Mouse (Mus musculus) MEL (cell line): ENCODE measurements around the gene Ten1. TPM values are rescaled to one million over a fixed set of nuclear protein-coding genes. Genes with fewer than 3 reads are reported as not detected.

Source experiments
- DNase-seq: peaks from one replicate; pipeline ENCODE4 v3.0.0; 2011; ENCODE audit warnings: low read depth, low spot score
- H3K27ac ChIP-seq: 2 replicates; pipeline ENCODE4 v1.5.1; 2012; ENCODE audit warnings: low read depth, mild to moderate bottlenecking, control low read depth, low read length, moderate library complexity; ENCODE audit not compliant: control insufficient read depth
- H3K27me3 ChIP-seq, 2 experiments: fragments of 150-350 bp in 1 of 2; sonication (generic) in 1 of 2; 2 replicates each; pipeline ENCODE4 v1.6.1; 2012; ENCODE audit warnings: low read length in 2 of 2, mild to moderate bottlenecking in 2 of 2, improper control_type of control experiment in 1 of 2, moderate library complexity in 1 of 2; ENCODE audit not compliant: insufficient read depth in 2 of 2, control insufficient read depth in 1 of 2
- H3K36me3 ChIP-seq, 2 experiments: 2 replicates each; pipeline ENCODE4 v1.6.1; 2012 to 2014; ENCODE audit warnings: low read length in 2 of 2, improper control_type of control experiment in 1 of 2, inconsistent platforms in 1 of 2, mild to moderate bottlenecking in 1 of 2; ENCODE audit not compliant: insufficient read depth in 2 of 2, control insufficient read depth in 1 of 2
- H3K4me1 ChIP-seq, 2 experiments: fragments of 150-350 bp in 1 of 2; sonication (generic) in 1 of 2; 2 replicates each; pipeline ENCODE4 v1.6.1; 2012; ENCODE audit warnings: low read length in 2 of 2, improper control_type of control experiment in 1 of 2, mild to moderate bottlenecking in 1 of 2; ENCODE audit not compliant: insufficient read depth in 2 of 2, control insufficient read depth in 1 of 2
- H3K4me3 ChIP-seq, 2 experiments: fragments of 150-350 bp in 1 of 2; sonication (generic) in 1 of 2; 2 replicates each; pipeline ENCODE4 v1.5.1; 2012; ENCODE audit warnings: low read depth in 2 of 2, low read length in 2 of 2, mild to moderate bottlenecking in 2 of 2, moderate library complexity in 2 of 2, control low read depth in 1 of 2, improper control_type of control experiment in 1 of 2; ENCODE audit not compliant: control insufficient read depth in 1 of 2, insufficient read depth in 1 of 2
- H3K79me2 ChIP-seq: 2 replicates; pipeline ENCODE4 v1.6.1; 2012; ENCODE audit warnings: mild to moderate bottlenecking, low read length, moderate library complexity; ENCODE audit not compliant: control insufficient read depth, poor library complexity, insufficient read depth
- H3K9ac ChIP-seq: 2 replicates; pipeline ENCODE4 v1.6.1; 2012; ENCODE audit warnings: low read depth, mild to moderate bottlenecking, control low read depth, low read length, moderate library complexity; ENCODE audit not compliant: control insufficient read depth, poor library complexity, severe bottlenecking
- H3K9me3 ChIP-seq: fragments of 150-350 bp; sonication (generic); replicated peaks from 2 replicates; pipeline ENCODE4 v1.6.1; 2012; ENCODE audit warnings: mild to moderate bottlenecking, low read length, improper control_type of control experiment, moderate library complexity; ENCODE audit not compliant: insufficient read depth
- CHD1 ChIP-seq: IDR thresholded peaks from 2 replicates; pipeline ENCODE4 v1.6.1; 2012; ENCODE audit warnings: low read depth, mild to moderate bottlenecking, inconsistent platforms, low read length, improper control_type of control experiment
- CHD2 ChIP-seq: IDR thresholded peaks from 2 replicates; pipeline ENCODE4 v1.6.1; 2011; ENCODE audit warnings: low read length, improper control_type of control experiment
- ELF1 ChIP-seq: IDR thresholded peaks from 2 replicates; pipeline ENCODE4 v1.6.1; 2014; ENCODE audit warnings: low read depth, mild to moderate bottlenecking, inconsistent platforms, low read length, improper control_type of control experiment, moderate library complexity
- EP300 ChIP-seq, 2 experiments: IDR thresholded peaks; 2 replicates each; pipeline ENCODE4 v1.6.1; 2011; ENCODE audit warnings: improper control_type of control experiment in 2 of 2, low read length in 2 of 2, low read depth in 1 of 2, mild to moderate bottlenecking in 1 of 2
- GATA1 ChIP-seq: IDR thresholded peaks from 2 replicates; pipeline ENCODE4 v1.6.1; 2011; ENCODE audit warnings: low read depth, low read length, improper control_type of control experiment
- KAT2A ChIP-seq: conservative IDR thresholded peaks from 2 replicates; pipeline ENCODE4 v1.6.1; 2012; ENCODE audit warnings: low read depth, low read length, improper control_type of control experiment, inconsistent platforms
- MEF2A ChIP-seq: IDR thresholded peaks from 2 replicates; pipeline ENCODE4 v1.6.1; 2014; ENCODE audit warnings: low read depth, mild to moderate bottlenecking, inconsistent platforms, low read length, improper control_type of control experiment; ENCODE audit not compliant: poor library complexity, insufficient replicate concordance, severe bottlenecking; ENCODE audit errors: extremely low read depth
- MXI1 ChIP-seq: IDR thresholded peaks from 2 replicates; pipeline ENCODE4 v1.6.1; 2011; ENCODE audit warnings: mild to moderate bottlenecking, low read depth, low read length, improper control_type of control experiment
- MYC ChIP-seq: IDR thresholded peaks from 2 replicates; pipeline ENCODE4 v1.6.1; 2011; ENCODE audit warnings: low read depth, mild to moderate bottlenecking, low read length, improper control_type of control experiment, moderate library complexity
- POLR2A ChIP-seq, 2 experiments: IDR thresholded peaks; 2 replicates each; pipeline ENCODE4 v1.6.1; 2011 to 2012; ENCODE audit warnings: low read length in 2 of 2, mild to moderate bottlenecking in 2 of 2, control low read depth in 1 of 2, improper control_type of control experiment in 1 of 2, low read depth in 1 of 2, moderate library complexity in 1 of 2; ENCODE audit not compliant: control insufficient read depth in 1 of 2, insufficient read depth in 1 of 2, poor library complexity in 1 of 2
- POLR2AphosphoS5 ChIP-seq: IDR thresholded peaks from 2 replicates; pipeline ENCODE4 v1.6.1; 2012; ENCODE audit warnings: low read depth, borderline replicate concordance, mild to moderate bottlenecking, inconsistent platforms, low read length, moderate library complexity, mixed read lengths
- RAD21 ChIP-seq: IDR thresholded peaks from 2 replicates; pipeline ENCODE4 v1.6.1; 2011; ENCODE audit warnings: mild to moderate bottlenecking, low read depth, low read length, improper control_type of control experiment
- TCF12 ChIP-seq: IDR thresholded peaks from 2 replicates; pipeline ENCODE4 v1.6.1; 2014; ENCODE audit warnings: low read depth, mild to moderate bottlenecking, inconsistent platforms, low read length, improper control_type of control experiment, moderate library complexity
- USF1 ChIP-seq: IDR thresholded peaks from 2 replicates; pipeline ENCODE4 v1.6.1; 2014; ENCODE audit warnings: low read depth, mild to moderate bottlenecking, inconsistent platforms, low read length, improper control_type of control experiment, moderate library complexity
- ZC3H11A ChIP-seq: IDR thresholded peaks from 2 replicates; pipeline ENCODE4 v1.6.1; 2012; ENCODE audit warnings: low read depth, mild to moderate bottlenecking, inconsistent platforms, low read length, improper control_type of control experiment
- ZKSCAN1 ChIP-seq: IDR thresholded peaks from 2 replicates; pipeline ENCODE4 v1.6.1; 2012; ENCODE audit warnings: low read depth, mild to moderate bottlenecking, inconsistent platforms, low read length, improper control_type of control experiment, moderate library complexity
- polyA plus RNA-seq, 2 experiments: library from polyadenylated mRNA; stranded (reverse) in 1 of 2; unstranded in 1 of 2; fragments of >175 nt in 1 of 2; fragments of >200 nt in 1 of 2; gene quantifications; 2 replicates each; pipeline versions ENCODE4 v1.2.1 to v1.2.4; 2012; ENCODE audit warnings: low replicate concordance in 2 of 2, low read depth in 1 of 2; ENCODE audit not compliant: insufficient read length in 2 of 2, insufficient read depth in 1 of 2, missing spikeins in 1 of 2
- total RNA-seq: library from RNA; depleted of rRNA; stranded (reverse); fragments of 300-350 nt; gene quantifications from 2 replicates; pipeline ENCODE4 v1.2.3, GENCODE M21; 2012

Gene Ten1
- total and polyA plus RNA-seq, 3 experiments = 60.8 to 66.9 TPM; not detected in 1

GRCm38 (mm10) chr11:116255982-116256675 is 57.5 kb downstream of the Ten1 start:
- Histone ChIP-seq H3K9ac (no peak overlapping the region), H3K36me3 (peaks cover 7 to 38% of the 10 kb centered on the region in 2 experiments), H3K9me3 (no peaks in the 10 kb centered on the region), H3K4me1 (peaks cover 0 to 3% of the 10 kb centered on the region in 2 experiments; a peak in 1 of 4 replicates), H3K79me2 (no peaks in the 10 kb centered on the region; the same call in 1 of the 2 replicates), H3K4me3 (no peak overlapping the region), H3K27me3 (no peaks in the 10 kb centered on the region), H3K27ac (no peak overlapping the region)
- TF ChIP-seq MEF2A (no peak), MYC (no peak), ELF1 (no peak), POLR2AphosphoS5 (no peak), MXI1 (no peak), ZKSCAN1 (no peak), TCF12 (no peak), EP300 (IDR thresholded peaks at IDR 0.05; ENCODE audit: low read depth in 1 of 2, low read length in 2 of 2) (no peak), USF1 (no peak), GATA1 (no peak), KAT2A (no peak), RAD21 (no peak), CHD2 (no peak), ZC3H11A (no peak), POLR2A (IDR thresholded peaks at IDR 0.05; ENCODE audit: control insufficient read depth in 1 of 2, insufficient read depth in 1 of 2, low read depth in 1 of 2, low read length in 2 of 2, poor library complexity in 1 of 2) (no peak)
- DNase-seq = no peak

GRCm38 (mm10) chr11:116259461-116259860 is 60.8 kb downstream of the Ten1 start:
- Histone ChIP-seq H3K79me2 (no peaks in the 10 kb centered on the region; the same call in 1 of the 2 replicates), H3K27me3 (no peaks in the 10 kb centered on the region), H3K27ac (no peak overlapping the region), H3K9ac (no peak overlapping the region), H3K4me1 (peaks cover 0 to 3% of the 10 kb centered on the region in 2 experiments; a peak in 1 of 4 replicates), H3K4me3 (no peak overlapping the region), H3K36me3 (peaks cover 4 to 46% of the 10 kb centered on the region in 2 experiments; a peak in 3 of 4 replicates), H3K9me3 (no peaks in the 10 kb centered on the region)
- TF ChIP-seq CHD1 (no peak), EP300 (IDR thresholded peaks at IDR 0.05; ENCODE audit: low read depth in 1 of 2, low read length in 2 of 2) (peak in 1 of 2 experiments; percentile 11; a peak in 1 of 4 replicates)
- peak; percentile 40 for DNase-seq
